Mouse (Mus musculus) embryo, embryonic 9.5 days (tissue): Measurements from ENCODE around the gene Nfe2l1.
"Not testable (repeated sequence)": the region's sequence is repeated elsewhere in the genome, so short reads cannot be mapped to it uniquely, and the experiment has no call there.

Source experiments
- DNase-seq: peaks from one replicate; pipeline ENCODE4 v3.0.0-alpha.2; 2017; ENCODE audit errors: extremely low spot score

Nfe2l1 gene

DNA sequence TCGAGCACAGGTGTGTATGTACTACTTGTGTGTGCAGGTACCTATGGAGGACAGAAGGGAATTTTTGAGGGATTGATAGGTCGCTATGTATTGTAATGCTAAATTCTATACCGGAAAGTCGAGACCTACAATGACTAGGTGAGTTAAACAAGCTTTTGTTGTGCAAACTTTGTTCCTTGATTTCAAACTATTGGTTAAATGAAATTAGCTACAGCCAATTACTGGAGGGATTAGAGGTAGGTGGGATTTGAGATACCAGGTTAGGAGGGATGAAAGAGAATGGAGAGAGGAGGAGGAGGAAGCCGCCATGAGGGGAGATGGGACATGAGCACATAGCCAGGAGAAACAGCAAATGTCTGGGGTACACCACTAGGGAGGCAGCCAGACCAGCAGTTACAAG is 49.5 kb downstream of the Nfe2l1 start:
- no peak for DNase-seq

DNA sequence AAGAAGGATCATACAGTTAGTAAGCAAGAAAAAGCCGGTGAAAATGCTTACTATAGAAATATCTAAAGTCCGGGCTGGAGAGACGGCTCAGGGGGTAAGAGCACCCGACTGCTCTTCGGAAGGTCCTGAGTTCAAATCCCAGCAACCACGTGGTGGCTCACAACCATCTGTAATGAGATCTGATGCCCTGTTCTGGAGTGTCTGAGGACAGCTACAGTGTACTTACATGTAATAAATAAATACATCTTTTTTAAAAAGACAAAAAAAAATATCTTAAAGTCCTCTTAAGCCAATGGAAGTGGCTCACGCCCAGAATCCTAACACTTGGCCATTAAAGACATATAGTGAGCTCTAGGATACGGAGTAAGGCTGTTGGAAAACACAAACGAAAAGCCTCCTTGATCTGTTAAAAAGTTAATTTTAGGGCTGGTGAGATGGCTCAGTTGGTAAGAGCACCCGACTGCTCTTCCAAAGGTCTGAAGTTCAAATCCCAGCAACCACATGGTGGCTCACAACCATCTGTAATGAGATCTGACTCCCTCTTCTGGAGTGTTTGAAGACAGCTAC is 51.6 kb downstream of the Nfe2l1 start:
- DNase-seq = not testable (repeated sequence)

DNA sequence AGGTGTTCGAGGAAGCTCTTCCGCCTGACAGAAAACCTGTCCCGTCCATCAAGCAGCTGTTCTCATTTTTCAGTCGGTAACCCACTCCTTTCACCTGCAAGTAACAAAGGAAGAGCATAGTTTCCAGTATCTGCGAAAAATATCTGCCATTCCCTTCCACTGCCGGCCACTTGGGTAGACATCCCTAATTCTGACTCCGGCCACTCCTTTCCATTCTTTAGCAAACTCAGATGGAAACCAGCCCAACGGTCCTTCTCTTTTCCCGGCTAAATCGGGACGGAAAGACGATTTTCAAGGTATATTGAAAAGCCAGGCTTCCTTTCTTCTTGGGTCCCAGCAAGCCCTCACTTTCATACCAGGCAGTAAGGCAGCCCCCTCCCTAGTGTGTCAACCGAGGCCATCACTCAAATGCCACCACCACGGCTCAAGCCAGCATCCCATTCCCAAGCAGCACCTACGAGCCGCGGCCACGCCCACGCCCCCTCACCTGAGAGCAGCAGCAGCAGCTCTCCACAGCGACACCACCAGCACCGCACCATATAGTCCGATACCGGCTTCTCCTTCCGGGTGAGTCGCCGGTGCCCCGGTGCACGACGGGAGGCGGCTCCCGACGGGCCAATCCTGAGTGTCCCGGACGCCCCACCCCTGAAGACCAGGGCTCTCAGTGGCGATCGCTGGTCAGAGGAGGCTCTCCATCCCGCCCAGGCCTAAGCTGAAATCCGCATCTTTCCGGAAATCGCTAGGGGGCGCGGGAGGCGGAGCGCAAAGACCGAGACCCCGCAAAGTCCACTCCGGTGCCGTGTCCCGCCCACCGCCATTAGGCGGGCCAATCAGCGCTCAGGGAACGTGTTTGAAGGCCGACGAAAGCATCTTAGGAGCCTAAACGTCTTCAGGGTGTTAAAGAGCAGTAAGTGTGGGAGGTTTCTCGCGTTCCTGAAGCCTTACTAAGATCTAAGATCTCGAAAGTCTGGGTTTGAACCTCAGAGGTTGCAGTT is 52.5 kb downstream of the Nfe2l1 start, which contains the start of gene Snx11:
Gene Snx11 (minus strand): TSS at position 592 of the 995 bp plus-strand sequence.
- peak; percentile 99 for DNase-seq

DNA sequence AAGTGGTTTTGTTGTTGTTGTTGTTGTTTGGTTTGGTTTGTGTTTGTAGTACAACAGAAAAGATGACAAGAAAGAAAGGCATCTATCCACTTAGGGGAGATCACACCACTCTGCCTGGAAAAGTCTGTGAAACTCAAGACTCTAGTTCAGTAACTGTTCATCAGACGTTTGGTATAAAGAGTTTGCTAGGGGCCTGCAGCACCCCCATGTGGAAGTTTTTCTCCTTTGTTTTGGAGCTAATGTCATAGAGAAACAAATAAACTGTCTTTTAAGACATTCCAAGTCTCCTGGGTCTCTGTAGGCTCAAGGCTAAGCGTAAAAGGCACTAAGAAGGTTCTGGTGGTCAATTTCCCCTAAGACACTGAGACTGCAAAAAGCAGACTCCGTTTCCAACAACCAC is 53.7 kb downstream of the Nfe2l1 start:
- no peak for DNase-seq

DNA sequence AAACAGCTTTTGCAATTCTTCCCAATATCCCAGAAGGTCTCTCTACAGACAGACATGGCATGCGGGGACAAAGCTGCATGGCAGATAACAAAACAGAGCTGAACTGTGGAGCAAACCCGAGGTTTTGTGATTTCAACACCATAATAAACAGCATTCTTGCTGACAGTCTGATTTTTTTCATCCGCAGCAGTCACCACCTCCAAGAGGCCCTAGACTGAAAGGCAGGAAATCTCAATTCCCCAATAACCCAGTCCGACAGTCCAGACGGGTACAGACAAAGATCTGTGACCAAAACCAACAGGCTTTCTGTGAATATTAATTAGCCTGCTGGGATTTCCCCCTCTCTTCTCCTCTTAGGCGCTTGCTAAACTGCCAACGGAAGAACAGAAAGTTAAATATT is 54.1 kb downstream of the Nfe2l1 start:
- DNase-seq = no peak

DNA sequence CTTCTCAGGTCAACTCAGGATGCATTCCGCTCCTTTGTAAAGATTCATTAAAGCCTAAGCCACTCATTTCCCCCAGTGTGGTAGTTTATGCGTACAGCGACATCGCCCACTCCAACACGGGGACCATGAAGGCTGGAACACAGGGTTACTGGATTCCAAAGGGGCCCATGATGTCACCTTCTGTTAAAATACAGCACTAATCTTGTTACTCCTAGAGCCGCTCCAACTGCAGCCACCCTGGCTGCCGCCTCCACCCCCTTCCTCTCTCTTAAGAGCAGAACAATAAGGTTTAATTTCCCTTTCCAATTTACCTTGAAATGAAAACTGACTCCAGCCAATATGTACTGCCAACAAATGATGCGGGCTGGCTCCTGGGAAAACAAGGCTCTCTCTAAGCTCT is 54.7 kb downstream of the Nfe2l1 start:
- DNase-seq = no peak

DNA sequence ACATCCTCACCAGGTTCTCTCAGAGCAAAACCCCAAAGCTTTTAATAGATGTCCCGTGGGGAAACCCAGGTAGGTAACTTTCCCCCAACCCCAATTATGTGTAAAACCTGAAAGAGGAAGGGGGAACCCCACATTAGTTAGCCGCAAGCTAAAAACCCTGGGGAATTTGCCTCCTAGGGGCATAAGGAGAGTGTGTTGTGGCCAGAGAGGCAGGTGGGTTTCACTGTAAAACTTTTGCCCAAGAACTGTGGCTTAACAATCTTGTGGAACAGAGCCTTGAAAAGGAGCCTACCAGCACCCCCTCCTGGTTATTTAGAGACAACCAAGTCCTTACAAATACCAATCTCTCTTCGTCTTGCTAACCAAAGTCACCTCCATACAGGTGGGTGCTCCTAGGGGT is 55.2 kb downstream of the Nfe2l1 start:
- no peak for DNase-seq

DNA sequence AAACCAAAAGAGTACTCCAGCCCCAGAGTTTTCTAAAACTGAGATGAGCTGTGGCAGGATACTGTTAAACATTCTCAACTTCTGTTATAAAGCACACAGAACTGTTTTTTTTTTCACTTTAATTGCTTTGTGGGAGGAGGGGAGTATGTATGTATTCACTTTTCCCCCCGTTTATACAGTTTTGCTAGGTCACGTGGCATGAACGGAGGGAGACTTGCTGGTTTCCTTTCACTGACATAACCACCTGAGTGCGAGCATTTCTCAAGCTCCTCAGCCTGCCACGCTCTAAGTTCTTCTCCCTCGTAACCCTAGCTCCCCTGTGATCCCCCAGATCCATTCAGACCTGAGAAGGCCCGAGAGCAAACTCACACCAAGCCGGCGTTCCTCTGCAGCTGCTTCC is 57.4 kb downstream of the Nfe2l1 start:
- DNase-seq = no peak

DNA sequence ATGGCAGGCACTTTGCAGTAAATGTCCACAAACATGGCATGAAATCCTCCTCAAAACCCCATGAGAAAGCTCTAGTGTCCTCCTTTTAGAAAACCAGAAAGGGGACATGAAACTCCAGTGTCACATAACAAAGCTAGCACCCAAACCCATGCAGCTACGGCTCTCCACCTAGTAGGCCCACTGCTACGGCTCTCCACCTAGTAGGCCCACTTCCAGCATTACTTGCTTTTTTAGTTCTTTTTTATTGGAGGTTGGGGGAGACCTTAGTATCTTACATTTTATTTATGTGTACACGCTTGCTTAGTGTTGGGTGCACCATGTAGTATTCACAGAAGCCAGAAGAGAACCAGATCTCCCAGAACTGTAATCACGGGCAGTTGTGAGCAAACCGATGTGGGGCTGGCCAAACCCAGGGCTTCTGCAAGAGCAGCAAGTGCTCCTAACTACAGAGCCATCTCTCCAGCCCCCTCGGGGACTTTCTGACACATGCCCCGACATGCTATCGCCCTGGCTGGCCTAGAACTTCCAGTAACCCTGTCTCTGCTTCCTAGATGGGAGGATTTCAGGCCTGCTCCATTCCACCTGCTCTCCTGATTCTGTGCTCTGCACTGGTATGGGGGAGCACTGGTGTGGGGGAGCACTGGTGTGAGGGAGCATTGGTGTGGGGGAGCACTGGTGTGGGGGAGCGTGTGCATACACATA is 58.3 kb downstream of the Nfe2l1 start:
- DNase-seq = no peak

DNA sequence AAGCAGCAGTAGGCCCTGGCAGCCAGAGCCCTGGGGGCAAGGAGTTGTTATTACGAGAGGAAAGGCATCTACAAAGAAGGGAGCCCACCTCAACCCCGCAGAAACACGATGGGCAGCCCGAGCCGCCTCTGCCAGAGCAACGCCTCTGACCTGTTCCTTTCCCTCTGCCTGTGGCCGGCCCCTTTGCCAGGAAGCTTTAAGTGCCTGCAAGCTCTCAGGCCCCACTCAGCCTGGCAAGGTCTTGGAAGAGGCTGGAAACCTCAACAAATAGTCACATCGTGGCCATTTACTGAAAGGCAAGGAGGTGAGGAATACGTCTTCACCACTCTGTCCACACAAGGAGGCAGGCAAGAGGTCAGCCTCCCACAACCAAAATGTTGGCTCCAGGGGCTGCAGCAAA is 61.5 kb downstream of the Nfe2l1 start:
- DNase-seq = no peak
